Mouse (Mus musculus) kidney, adult 2 months (tissue): Measurements from ENCODE around the gene Tfe3. TPM values are rescaled to one million over a fixed set of nuclear protein-coding genes. Genes with fewer than 3 reads are reported as not detected.
"Not testable (repeated sequence)": the region's sequence is repeated elsewhere in the genome, so short reads cannot be mapped to it uniquely, and the experiment has no call there.

Source experiments
- DNase-seq: peaks from one replicate; pipeline ENCODE4 v3.0.0; 2021
- H3K27ac ChIP-seq: fragments of 200-500 bp; 2 replicates; pipeline ENCODE4 v1.5.1; 2012; ENCODE audit warnings: low read depth, low read length, control low read depth, inconsistent platforms; ENCODE audit not compliant: insufficient read depth
- H3K27me3 ChIP-seq: fragments of 200-500 bp; replicated peaks from 2 replicates; pipeline ENCODE4 v1.6.1; 2012; ENCODE audit warnings: mild to moderate bottlenecking, moderate library complexity, low read length, inconsistent platforms; ENCODE audit not compliant: control insufficient read depth, insufficient read depth
- H3K36me3 ChIP-seq: fragments of 200-500 bp; 2 replicates; pipeline ENCODE4 v1.6.1; 2012; ENCODE audit warnings: mild to moderate bottlenecking, moderate library complexity, low read length, inconsistent platforms; ENCODE audit not compliant: control insufficient read depth, insufficient read depth
- H3K4me1 ChIP-seq: fragments of 200-500 bp; 2 replicates; pipeline ENCODE4 v1.6.1; 2011; ENCODE audit warnings: low read length; ENCODE audit not compliant: control insufficient read depth, insufficient read depth
- H3K4me3 ChIP-seq: fragments of 200-500 bp; 2 replicates; pipeline ENCODE4 v1.5.1; 2011; ENCODE audit warnings: mild to moderate bottlenecking, low read depth, low read length, control low read depth; ENCODE audit not compliant: insufficient read depth
- CTCF ChIP-seq: fragments of 200-500 bp; conservative IDR thresholded peaks from 2 replicates; pipeline ENCODE4 v1.5.1; 2011; ENCODE audit warnings: low read depth, mild to moderate bottlenecking, control low read depth, low read length, moderate library complexity, mixed read lengths; ENCODE audit not compliant: insufficient read depth, insufficient read length
- POLR2A ChIP-seq: fragments of 200-500 bp; IDR thresholded peaks from one replicate; pipeline ENCODE4 v1.6.1; 2011; ENCODE audit warnings: low read depth, low read length, control low read depth
- WGBS: fragments of 180-500 bp; shearing (Covaris S2); methylation state at CpG from one replicate; pipeline ENCODE4 v1.1.7; 2018; 5-methylcytosine and 5-hydroxymethylcytosine counted together
- polyA plus RNA-seq: library from polyadenylated mRNA; depleted of rRNA; stranded (reverse); fragments of >200 nt; gene quantifications from 2 replicates; pipeline ENCODE4 v1.2.3, GENCODE M21; 2012

Gene Tfe3
- polyA plus RNA-seq, 1 experiment, result 20.1 TPM

GRCm38 (mm10) chrX:7789542-7790136 lies 27.3 kb downstream of the Tfe3 start, which contains the start of gene Gripap1:
Gripap1 (plus strand) TSS chrX:7789765.
- Histone ChIP-seq H3K27me3 (no peaks in the 10 kb centered on the region), H3K4me1 (peaks cover 3% of the 10 kb centered on the region; the same call in 1 of the 2 replicates), H3K27ac (peak within 1 kb of the TSS; percentile 56; the same call in 1 of the 2 replicates), H3K4me3 (peak within 1 kb of the TSS; percentile 78), H3K36me3 (no peaks in the 10 kb centered on the region)
- TF ChIP-seq POLR2A, result no peak
- no peak for TF ChIP-seq CTCF
- WGBS, result 2% methylated on average over 24 of the region's 24 CpGs
- peak; percentile 87 for DNase-seq

- no peak for TF ChIP-seq CTCF
- no peak for TF ChIP-seq POLR2A
- Histone ChIP-seq H3K27me3 (no peaks in the 10 kb centered on the region), H3K4me3 (peak overlapping the region; percentile 78), H3K4me1 (peaks cover 3% of the 10 kb centered on the region; the same call in 1 of the 2 replicates), H3K36me3 (no peaks in the 10 kb centered on the region), H3K27ac (peak overlapping the region; percentile 21; the same call in 1 of the 2 replicates)
- DNase-seq, result no peak
- 6% methylated on average over 5 of the region's 5 CpGs for WGBS
These were observed 27.9 kb downstream of the Tfe3 start for GRCm38 (mm10) chrX:7790309-7790708.

GRCm38 (mm10) chrX:7793361-7793760 lies 31.0 kb downstream of the Tfe3 start:
- Histone ChIP-seq H3K27ac (no peak overlapping the region), H3K4me3 (no peak overlapping the region), H3K27me3 (no peaks in the 10 kb centered on the region), H3K36me3 (no peaks in the 10 kb centered on the region), H3K4me1 (peaks cover 3% of the 10 kb centered on the region; the same call in 1 of the 2 replicates)
- no peak for TF ChIP-seq POLR2A
- TF ChIP-seq CTCF, result peak; percentile 30; the same call in 1 of the 2 replicates
- WGBS, result 46% methylated on average over 3 of the region's 3 CpGs
- peak; percentile 24 for DNase-seq

GRCm38 (mm10) chrX:7795016-7795415 lies 32.7 kb downstream of the Tfe3 start:
- Histone ChIP-seq H3K36me3 (no peaks in the 10 kb centered on the region), H3K27ac (no peak overlapping the region), H3K4me1 (peaks cover 3% of the 10 kb centered on the region; the same call in 1 of the 2 replicates), H3K27me3 (no peaks in the 10 kb centered on the region), H3K4me3 (no peak overlapping the region)
- WGBS, result 15% methylated on average over 7 of the region's 7 CpGs
- no peak for TF ChIP-seq POLR2A
- no peak for TF ChIP-seq CTCF
- DNase-seq, result peak; percentile 26

- peak; percentile 80 for DNase-seq
- Histone ChIP-seq H3K27ac (no peak overlapping the region), H3K27me3 (no peaks in the 10 kb centered on the region), H3K4me1 (no peaks in the 10 kb centered on the region), H3K36me3 (no peaks in the 10 kb centered on the region), H3K4me3 (no peak overlapping the region)
- 56% methylated on average over 3 of the region's 3 CpGs for WGBS
- no peak for TF ChIP-seq POLR2A
- TF ChIP-seq CTCF, result no peak
These were observed 35.0 kb downstream of the Tfe3 start for GRCm38 (mm10) chrX:7797327-7797726.

GRCm38 (mm10) chrX:7802157-7802556 lies 39.8 kb downstream of the Tfe3 start:
- not testable (repeated sequence) for H3K36me3 ChIP-seq
- WGBS, result 89% methylated on average over 1 of the region's 2 CpGs

GRCm38 (mm10) chrX:7815016-7815415 lies 52.7 kb downstream of the Tfe3 start:
- H3K36me3 ChIP-seq, H3K27ac ChIP-seq, H3K4me1 ChIP-seq, H3K27me3 ChIP-seq, H3K4me3 ChIP-seq: not testable (repeated sequence)
- DNase-seq, result peak; percentile 11
- peak; percentile 31; the same call in 1 of the 2 replicates for TF ChIP-seq CTCF
- WGBS, result 43% methylated on average over 8 of the region's 8 CpGs

More at GRCm38 (mm10) chrX:7802157-7802556, 39.8 kb downstream of the Tfe3 start:
- not testable (repeated sequence) for H3K4me1 ChIP-seq, H3K4me3 ChIP-seq, H3K27ac ChIP-seq, H3K27me3 ChIP-seq, DNase-seq
